Mouse (Mus musculus): Measurements from ENCODE around the gene Aak1. TPM values are rescaled to one million over a fixed set of nuclear protein-coding genes. Genes with fewer than 3 reads are reported as not detected.
"Not testable (repeated sequence)": the region's sequence is repeated elsewhere in the genome, so short reads cannot be mapped to it uniquely, and the experiment has no call there.

Aak1 gene
- polyA plus RNA-seq, 1 experiment: 21.5 TPM

- 89% methylated on average over 9 of the region's 9 CpGs for WGBS
- no peaks in the 10 kb centered on the region for H3K27me3 ChIP-seq (ENCODE audit: control insufficient read depth, insufficient read depth, low read length)
- H3K4me1 ChIP-seq (ENCODE audit: control insufficient read depth, insufficient read depth, insufficient read length): peaks cover 3% of the 10 kb centered on the region; the same call in 1 of the 2 replicates
- no peak for DNase-seq (ENCODE audit: low read depth in 1 of 2, low spot score in 2 of 2)
- no peak overlapping the region for H3K27ac ChIP-seq (ENCODE audit: insufficient read depth, low read length)
- no peak overlapping the region for H3K4me3 ChIP-seq (ENCODE audit: extremely low read depth, insufficient read depth, insufficient read length)
- TF ChIP-seq POLR2A (IDR thresholded peaks at IDR 0.05; ENCODE audit: low read depth, low read length) (no peak), CTCF (IDR thresholded peaks at IDR 0.05; ENCODE audit: extremely low read depth, insufficient read depth, insufficient read length, insufficient replicate concordance) (no peak)
- peaks cover 7% of the 10 kb centered on the region; the same call in 1 of the 2 replicates for H3K36me3 ChIP-seq (ENCODE audit: control insufficient read depth, insufficient read depth, low read length)
These were observed 11.6 kb downstream of the Aak1 start for GRCm38 (mm10) chr6:86860732-86861463.

GRCm38 (mm10) chr6:86864358-86864757 lies 15.0 kb downstream of the Aak1 start:
- Histone ChIP-seq H3K4me1 (ENCODE audit: control insufficient read depth, insufficient read depth, insufficient read length) (peaks cover 6% of the 10 kb centered on the region; the same call in 1 of the 2 replicates), H3K27ac (ENCODE audit: insufficient read depth, low read length) (no peak overlapping the region), H3K36me3 (ENCODE audit: control insufficient read depth, insufficient read depth, low read length) (peaks cover 5% of the 10 kb centered on the region; the same call in 1 of the 2 replicates), H3K27me3 (ENCODE audit: control insufficient read depth, insufficient read depth, low read length) (no peaks in the 10 kb centered on the region), H3K4me3 (ENCODE audit: extremely low read depth, insufficient read depth, insufficient read length) (no peak overlapping the region)
- WGBS: 79% methylated on average over 3 of the region's 3 CpGs
- no peak for TF ChIP-seq POLR2A (IDR thresholded peaks at IDR 0.05; ENCODE audit: low read depth, low read length)
- no peak for TF ChIP-seq CTCF (IDR thresholded peaks at IDR 0.05; ENCODE audit: extremely low read depth, insufficient read depth, insufficient read length, insufficient replicate concordance)
- DNase-seq (ENCODE audit: low read depth in 1 of 2, low spot score in 2 of 2): no peak

- TF ChIP-seq CTCF (IDR thresholded peaks at IDR 0.05; ENCODE audit: extremely low read depth, insufficient read depth, insufficient read length, insufficient replicate concordance): no peak
- no peak for TF ChIP-seq POLR2A (IDR thresholded peaks at IDR 0.05; ENCODE audit: low read depth, low read length)
- H3K4me1 ChIP-seq (ENCODE audit: control insufficient read depth, insufficient read depth, insufficient read length): peaks cover 6% of the 10 kb centered on the region; the same call in 1 of the 2 replicates
- 54% methylated on average over 9 of the region's 9 CpGs for WGBS
These were observed 21.0 kb downstream of the Aak1 start for GRCm38 (mm10) chr6:86870335-86870734.

GRCm38 (mm10) chr6:86871783-86872182 lies 22.5 kb downstream of the Aak1 start:
- H3K4me3 ChIP-seq (ENCODE audit: extremely low read depth, insufficient read depth, insufficient read length): no peak overlapping the region
- DNase-seq (ENCODE audit: low read depth in 1 of 2, low spot score in 2 of 2): peak; percentile 15 to 65
- 67% methylated on average over 10 of the region's 10 CpGs for WGBS
- H3K4me1 ChIP-seq (ENCODE audit: control insufficient read depth, insufficient read depth, insufficient read length): peaks cover 5% of the 10 kb centered on the region; the same call in 1 of the 2 replicates
- H3K27ac ChIP-seq (ENCODE audit: insufficient read depth, low read length): no peak overlapping the region
- TF ChIP-seq POLR2A (IDR thresholded peaks at IDR 0.05; ENCODE audit: low read depth, low read length) (no peak), CTCF (IDR thresholded peaks at IDR 0.05; ENCODE audit: extremely low read depth, insufficient read depth, insufficient read length, insufficient replicate concordance) (no peak)
- H3K36me3 ChIP-seq (ENCODE audit: control insufficient read depth, insufficient read depth, low read length): peaks cover 1% of the 10 kb centered on the region; the same call in 1 of the 2 replicates
- H3K27me3 ChIP-seq (ENCODE audit: control insufficient read depth, insufficient read depth, low read length): no peaks in the 10 kb centered on the region

More at GRCm38 (mm10) chr6:86870335-86870734, 21.0 kb downstream of the Aak1 start:
- Histone ChIP-seq H3K27me3 (ENCODE audit: control insufficient read depth, insufficient read depth, low read length) (no peaks in the 10 kb centered on the region), H3K36me3 (ENCODE audit: control insufficient read depth, insufficient read depth, low read length) (peaks cover 1% of the 10 kb centered on the region; the same call in 1 of the 2 replicates), H3K4me3 (ENCODE audit: extremely low read depth, insufficient read depth, insufficient read length) (no peak overlapping the region), H3K27ac (ENCODE audit: insufficient read depth, low read length) (no peak overlapping the region)
- DNase-seq (ENCODE audit: low read depth in 1 of 2, low spot score in 2 of 2): no peak

GRCm38 (mm10) chr6:86874711-86875375 lies 25.5 kb downstream of the Aak1 start:
- no peak overlapping the region for H3K4me3 ChIP-seq (ENCODE audit: extremely low read depth, insufficient read depth, insufficient read length)
- H3K4me1 ChIP-seq (ENCODE audit: control insufficient read depth, insufficient read depth, insufficient read length): peaks cover 3% of the 10 kb centered on the region; the same call in 1 of the 2 replicates
- no peak overlapping the region for H3K27ac ChIP-seq (ENCODE audit: insufficient read depth, low read length)
- no peak for DNase-seq (ENCODE audit: low read depth in 1 of 2, low spot score in 2 of 2)
- no peaks in the 10 kb centered on the region for H3K27me3 ChIP-seq (ENCODE audit: control insufficient read depth, insufficient read depth, low read length)
- H3K36me3 ChIP-seq (ENCODE audit: control insufficient read depth, insufficient read depth, low read length): no peaks in the 10 kb centered on the region
- WGBS: 85% methylated on average over 6 of the region's 6 CpGs
- TF ChIP-seq POLR2A (IDR thresholded peaks at IDR 0.05; ENCODE audit: low read depth, low read length): no peak
- TF ChIP-seq CTCF (IDR thresholded peaks at IDR 0.05; ENCODE audit: extremely low read depth, insufficient read depth, insufficient read length, insufficient replicate concordance): no peak

- WGBS: 46% methylated on average over 1 of the region's 1 CpGs
- 0 out of 2 replicates have a peak, but pooled peaks cover 1% of the 10 kb centered on the region for H3K36me3 ChIP-seq (ENCODE audit: control insufficient read depth, insufficient read depth, low read length)
- TF ChIP-seq CTCF (IDR thresholded peaks at IDR 0.05; ENCODE audit: extremely low read depth, insufficient read depth, insufficient read length, insufficient replicate concordance) (no peak), POLR2A (IDR thresholded peaks at IDR 0.05; ENCODE audit: low read depth, low read length) (no peak)
- H3K4me3 ChIP-seq (ENCODE audit: extremely low read depth, insufficient read depth, insufficient read length): no peak overlapping the region
- no peaks in the 10 kb centered on the region for H3K27me3 ChIP-seq (ENCODE audit: control insufficient read depth, insufficient read depth, low read length)
- no peak for DNase-seq (ENCODE audit: low read depth in 1 of 2, low spot score in 2 of 2)
- H3K27ac ChIP-seq (ENCODE audit: insufficient read depth, low read length): no peak overlapping the region
- peaks cover 3% of the 10 kb centered on the region; the same call in 1 of the 2 replicates for H3K4me1 ChIP-seq (ENCODE audit: control insufficient read depth, insufficient read depth, insufficient read length)
These were observed 27.1 kb downstream of the Aak1 start for GRCm38 (mm10) chr6:86876451-86876850.

- H3K36me3 ChIP-seq (ENCODE audit: control insufficient read depth, insufficient read depth, low read length); H3K4me3 ChIP-seq (ENCODE audit: extremely low read depth, insufficient read depth, insufficient read length); H3K27me3 ChIP-seq (ENCODE audit: control insufficient read depth, insufficient read depth, low read length); H3K4me1 ChIP-seq (ENCODE audit: control insufficient read depth, insufficient read depth, insufficient read length); H3K27ac ChIP-seq (ENCODE audit: insufficient read depth, low read length); DNase-seq (ENCODE audit: low read depth in 1 of 2, low spot score in 2 of 2): not testable (repeated sequence)
- 90% methylated on average over 3 of the region's 3 CpGs for WGBS
These were observed 29.3 kb downstream of the Aak1 start for GRCm38 (mm10) chr6:86878656-86879055.
